Mouse (Mus musculus): ENCODE data around the gene Tsfm.

Tsfm gene

GRCm38 (mm10) chr10:126962271-126962965 lies 68.2 kb downstream of the Tsfm start:
- in situ Hi-C loops (cut with MboI), result no loop called here

DNA sequence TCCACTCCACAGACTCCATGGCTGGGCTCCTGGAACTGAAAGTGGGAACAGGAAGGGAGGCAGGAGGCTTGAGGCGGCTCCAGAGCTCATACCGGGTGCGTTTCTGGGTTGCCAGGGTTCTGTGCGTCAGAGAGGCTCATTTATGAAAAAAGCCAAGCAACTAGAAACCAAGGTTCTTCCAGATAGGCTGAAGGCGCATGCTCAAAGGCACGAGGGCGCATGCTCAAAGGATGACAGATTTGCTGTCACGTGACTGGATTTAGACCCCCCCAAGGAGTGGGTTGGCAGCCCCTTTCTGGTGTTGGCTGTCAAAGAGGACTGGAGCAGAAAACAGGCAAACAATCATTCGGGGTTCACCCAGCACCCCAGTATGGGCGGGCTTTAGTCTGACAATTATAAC lies 68.9 kb downstream of the Tsfm start:
- in situ Hi-C loops (cut with MboI), result no loop called here
